Mouse (Mus musculus): Measurements from ENCODE around the gene Dhx30. TPM values are rescaled to one million over a fixed set of nuclear protein-coding genes. Genes with fewer than 3 reads are reported as not detected.

Gene Dhx30
- 100 to 1,000 TPM in 1 of 2 experiments, 10 to 100 TPM in 1; 77.0 to 122 TPM for polyA plus RNA-seq (2012; fragmentation: generic; extraction: Trizol)

GRCm38 (mm10) chr9:110117779-110118139 lies at the start of gene Dhx30:
TSS of gene Dhx30 (minus strand) at chr9:110117830.

GRCm38 (mm10) chr9:110116977-110117778 lies 452 bp downstream of the Dhx30 start, which contains the start of gene Smarcc1:
TSS of gene Smarcc1 (plus strand) at chr9:110117708.

Other genes with a start within 250 kb of the Dhx30 start
- 1 to 10 TPM; 4.0 to 5.6 TPM for gene Cdc25a, start 242.3 kb downstream of the Dhx30 start, polyA plus RNA-seq (2012; fragmentation: generic; extraction: Trizol)
- 100 to 1,000 TPM in 1 of 2 experiments, 10 to 100 TPM in 1; 32.4 to 113 TPM for gene Map4, start 186.4 kb downstream of the Dhx30 start, polyA plus RNA-seq (2012; fragmentation: generic; extraction: Trizol)
- gene Smarcc1, start 122 bp downstream of the Dhx30 start, polyA plus RNA-seq (2012; fragmentation: generic; extraction: Trizol): 10 to 100 TPM in 1 of 2 experiments, 1 to 10 TPM in 1; 5.0 to 19.9 TPM
- under 1 TPM; 0.09 to 0.52 TPM for gene Cspg5, start 126.0 kb upstream of the Dhx30 start, polyA plus RNA-seq (2012; fragmentation: generic; extraction: Trizol)
- gene Elp6, start 187.3 kb upstream of the Dhx30 start, polyA plus RNA-seq (2012; fragmentation: generic; extraction: Trizol): 10 to 100 TPM; 20.5 to 27.4 TPM
- gene Scap, start 215.5 kb upstream of the Dhx30 start, polyA plus RNA-seq (2012; fragmentation: generic; extraction: Trizol): 10 to 100 TPM; 43.6 to 53.4 TPM

Measured in C3H10T1/2 (cell line).